Mouse (Mus musculus) ES-E14 (cell line): ENCODE measurements at regions not wholly inside any gene's neighbourhood (a gene's known extent, or its start where the extent isn't known, plus 50 kb on each side); places are given as distances from the start of the nearest gene placed in this dataset.

Source experiments
- DNase-seq: peaks from one replicate; pipeline ENCODE4 v3.0.0-alpha.2; 2013; ENCODE audit warnings: low read depth, low spot score
- H3K27ac ChIP-seq: 2 replicates; pipeline ENCODE4 v1.5.1; 2012; ENCODE audit warnings: low read depth, mild to moderate bottlenecking, low read length, moderate library complexity, mixed read lengths; ENCODE audit not compliant: poor library complexity, insufficient read depth, severe bottlenecking
- H3K36me3 ChIP-seq: 2 replicates; pipeline ENCODE4 v1.6.1; 2012; ENCODE audit warnings: mild to moderate bottlenecking, low read length, moderate library complexity, mixed read lengths; ENCODE audit not compliant: control insufficient read depth, poor library complexity, insufficient read depth, severe bottlenecking
- H3K4me1 ChIP-seq, 2 experiments: fragments of 150-350 bp in 1 of 2; sonication (generic) in 1 of 2; 2 replicates each; pipeline ENCODE4 v1.6.1; 2012; ENCODE audit warnings: low read length in 2 of 2, mild to moderate bottlenecking in 1 of 2, mixed read lengths in 1 of 2; ENCODE audit not compliant: control insufficient read depth in 2 of 2, insufficient read depth in 2 of 2, poor library complexity in 1 of 2
- H3K4me3 ChIP-seq, 2 experiments: fragments of 150-350 bp in 1 of 2; sonication (generic) in 1 of 2; 2 replicates each; pipeline ENCODE4 v1.5.1; 2012; ENCODE audit warnings: low read length in 2 of 2, low read depth in 1 of 2, mild to moderate bottlenecking in 1 of 2, mixed read lengths in 1 of 2; ENCODE audit not compliant: insufficient read depth in 1 of 2, poor library complexity in 1 of 2, severe bottlenecking in 1 of 2
- H3K9ac ChIP-seq: 2 replicates; pipeline ENCODE4 v1.6.1; 2012; ENCODE audit warnings: low read depth, mild to moderate bottlenecking, low read length, mixed read lengths; ENCODE audit not compliant: poor library complexity, insufficient read depth, severe bottlenecking
- H3K9me3 ChIP-seq: fragments of 150-350 bp; sonication (generic); 2 replicates; pipeline ENCODE4 v1.6.1; 2012; ENCODE audit warnings: low read depth, mild to moderate bottlenecking, low read length; ENCODE audit not compliant: control insufficient read depth, insufficient read depth
- CHD2 ChIP-seq: IDR thresholded peaks from 2 replicates; pipeline ENCODE4 v1.6.1; 2014; ENCODE audit warnings: mild to moderate bottlenecking, low read depth, low read length, inconsistent platforms
- HCFC1 ChIP-seq: IDR thresholded peaks from 2 replicates; pipeline ENCODE4 v1.6.1; 2012; ENCODE audit warnings: low read length, inconsistent platforms, borderline replicate concordance; ENCODE audit not compliant: insufficient read depth
- MAFK ChIP-seq: IDR thresholded peaks from 2 replicates; pipeline ENCODE4 v1.6.1; 2014; ENCODE audit warnings: mild to moderate bottlenecking, low read depth, low read length, inconsistent platforms; ENCODE audit not compliant: insufficient read depth
- ZC3H11A ChIP-seq: IDR thresholded peaks from 2 replicates; pipeline ENCODE4 v1.6.1; 2012; ENCODE audit warnings: low read depth, mild to moderate bottlenecking, inconsistent platforms, low read length, borderline replicate concordance
- ZNF384 ChIP-seq: IDR thresholded peaks from 2 replicates; pipeline ENCODE4 v1.6.1; 2012; ENCODE audit warnings: low read depth, low read length, inconsistent platforms
- in situ Hi-C, 2 experiments: fragments of 600-800 bp; cut with MboI; formaldehyde crosslinking; loops; one replicate each; pipeline ENCODE4 v1.15.1; 2025; ENCODE audit warnings: low sequenced_read_pairs in 2 of 2, inconsistent platforms in 1 of 2; ENCODE audit not compliant: unreplicated experiment in 2 of 2

- H3K9me3 ChIP-seq: no peaks in the 10 kb centered on the region
- no peak overlapping the region for H3K9ac ChIP-seq
- H3K36me3 ChIP-seq: no peaks in the 10 kb centered on the region
- TF ChIP-seq ZNF384 (no peak), CHD2 (no peak), HCFC1 (no peak), ZC3H11A (no peak), MAFK (no peak)
- in situ Hi-C loops: loop anchor here in 1 of 2 experiments (5.0 kb wide), 1 partner anchor 147 kb away; the partner anchor contains the start of gene Magel2
- H3K4me3 ChIP-seq: peak overlapping the region in 1 of 2 experiments; percentile 23; a peak in 2 of 4 replicates
- H3K4me1 ChIP-seq: peaks cover 0 to 3% of the 10 kb centered on the region in 2 experiments; a peak in 2 of 4 replicates
- peak; percentile 41 for DNase-seq
- H3K27ac ChIP-seq: no peak overlapping the region
These were observed 115.7 kb upstream of the Ndn start for GRCm38 (mm10) chr7:62230713-62231112.

- in situ Hi-C loops: loop anchor here in 1 of 2 experiments (5.0 kb wide), 1 partner anchor 146 kb away; the partner anchor contains the start of gene Magel2
- Histone ChIP-seq H3K9me3 (no peaks in the 10 kb centered on the region), H3K36me3 (no peaks in the 10 kb centered on the region), H3K4me3 (peak overlapping the region in 1 of 2 experiments; percentile 23; a peak in 2 of 4 replicates), H3K9ac (no peak overlapping the region), H3K27ac (no peak overlapping the region), H3K4me1 (peaks cover 0 to 3% of the 10 kb centered on the region in 2 experiments; a peak in 2 of 4 replicates)
- TF ChIP-seq CHD2: no peak
- no peak for TF ChIP-seq ZC3H11A
- TF ChIP-seq HCFC1: no peak
- no peak for TF ChIP-seq ZNF384
- TF ChIP-seq MAFK: no peak
- peak; percentile 40 for DNase-seq
These were observed 115.2 kb upstream of the Ndn start for GRCm38 (mm10) chr7:62231120-62231574.

- H3K9ac ChIP-seq: no peak overlapping the region
- no peak overlapping the region for H3K4me3 ChIP-seq
- H3K27ac ChIP-seq: no peak overlapping the region
- in situ Hi-C loops: loop anchor here in 1 of 2 experiments (5.0 kb wide), 1 partner anchor 145 kb away; the partner anchor contains the start of gene Magel2
- TF ChIP-seq CHD2: no peak
- TF ChIP-seq MAFK: no peak
- TF ChIP-seq ZNF384: no peak
- TF ChIP-seq HCFC1: no peak
- no peak for TF ChIP-seq ZC3H11A
- DNase-seq: no peak
- peaks cover 0 to 3% of the 10 kb centered on the region in 2 experiments; a peak in 2 of 4 replicates for H3K4me1 ChIP-seq
- no peaks in the 10 kb centered on the region for H3K36me3 ChIP-seq
- H3K9me3 ChIP-seq: no peaks in the 10 kb centered on the region
These were observed 114.3 kb upstream of the Ndn start for GRCm38 (mm10) chr7:62232076-62232475.

DNA sequence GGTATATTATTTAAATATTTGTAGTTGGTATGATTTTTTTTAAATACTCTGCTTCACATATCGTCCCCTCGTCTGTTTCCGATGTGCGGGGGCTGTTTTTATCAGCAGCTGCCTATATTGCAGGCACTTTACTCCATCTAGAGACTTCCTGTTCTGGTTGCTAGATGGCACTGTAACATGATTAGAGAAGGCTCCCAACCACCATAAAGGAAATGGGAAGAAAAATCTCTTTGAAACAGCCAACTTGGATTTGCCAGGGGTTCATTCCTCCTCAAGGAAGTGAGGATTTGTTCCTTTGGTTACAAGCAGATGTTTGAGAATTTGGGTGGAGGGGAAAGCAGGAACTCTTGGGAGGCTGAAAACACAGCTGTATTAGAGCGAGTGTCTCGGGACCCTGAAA, 112.3 kb upstream of the Ndn start:
- Histone ChIP-seq H3K27ac (no peak overlapping the region), H3K9ac (no peak overlapping the region), H3K4me1 (peaks cover 0 to 3% of the 10 kb centered on the region in 2 experiments; a peak in 2 of 4 replicates), H3K4me3 (no peak overlapping the region), H3K9me3 (no peaks in the 10 kb centered on the region), H3K36me3 (no peaks in the 10 kb centered on the region)
- DNase-seq: no peak
- no peak for TF ChIP-seq CHD2
- no peak for TF ChIP-seq HCFC1
- TF ChIP-seq ZNF384: no peak
- no peak for TF ChIP-seq ZC3H11A
- no peak for TF ChIP-seq MAFK
- in situ Hi-C loops: loop anchor here in 1 of 2 experiments (5.0 kb wide), 1 partner anchor 143 kb away; the partner anchor contains the start of gene Magel2

GRCm38 (mm10) chr7:62235766-62236165, 110.6 kb upstream of the Ndn start:
- TF ChIP-seq MAFK: no peak
- TF ChIP-seq HCFC1: no peak
- no peak for TF ChIP-seq ZC3H11A
- no peak for TF ChIP-seq ZNF384
- TF ChIP-seq CHD2: no peak
- Histone ChIP-seq H3K4me3 (no peak overlapping the region), H3K9me3 (no peaks in the 10 kb centered on the region), H3K27ac (no peak overlapping the region), H3K4me1 (peaks cover 0 to 3% of the 10 kb centered on the region in 2 experiments; a peak in 1 of 4 replicates), H3K36me3 (no peaks in the 10 kb centered on the region), H3K9ac (no peak overlapping the region)
- no peak for DNase-seq
- in situ Hi-C loops: no loop called here
